Mouse (Mus musculus) limb, embryonic 13.5 days (tissue): ENCODE measurements around the gene Pef1. TPM values are rescaled to one million over a fixed set of nuclear protein-coding genes. Genes with fewer than 3 reads are reported as not detected.

Source experiments
- ATAC-seq: fragments of 200-750 bp; cut with Nextera tagmentation; 2 replicates; pipeline ENCODE4 v1.8.0; 2017; ENCODE audit warnings: low read depth, moderate number of reproducible peaks, moderate TSS enrichment; ENCODE audit not compliant: low FRiP score
- H3K27ac ChIP-seq: fragments of 300-500 bp; sonication (generic); 2 replicates; pipeline ENCODE4 v1.5.1; 2015; ENCODE audit warnings: inconsistent platforms, mild to moderate bottlenecking, moderate library complexity
- H3K27me3 ChIP-seq: fragments of 300-500 bp; sonication (generic); 2 replicates; pipeline ENCODE4 v1.6.1; 2015; ENCODE audit warnings: mild to moderate bottlenecking, inconsistent platforms
- H3K36me3 ChIP-seq: fragments of 300-500 bp; sonication (generic); 2 replicates; pipeline ENCODE4 v1.6.1; 2015; ENCODE audit warnings: inconsistent platforms, mild to moderate bottlenecking, moderate library complexity
- H3K4me1 ChIP-seq: fragments of 300-500 bp; sonication (generic); 2 replicates; pipeline ENCODE4 v1.6.1; 2015; ENCODE audit warnings: inconsistent platforms
- H3K4me2 ChIP-seq: fragments of 300-500 bp; sonication (generic); replicated peaks from 2 replicates; pipeline ENCODE4 v1.6.1; 2015; ENCODE audit warnings: inconsistent platforms, mild to moderate bottlenecking, moderate library complexity
- H3K4me3 ChIP-seq: fragments of 300-500 bp; sonication (generic); 2 replicates; pipeline ENCODE4 v1.5.1; 2015; ENCODE audit warnings: moderate library complexity, mild to moderate bottlenecking, inconsistent platforms
- H3K9ac ChIP-seq: fragments of 300-500 bp; sonication (generic); 2 replicates; pipeline ENCODE4 v1.6.1; 2015; ENCODE audit warnings: mild to moderate bottlenecking, inconsistent platforms
- H3K9me3 ChIP-seq: fragments of 300-500 bp; sonication (generic); 2 replicates; pipeline ENCODE4 v1.6.1; 2016; ENCODE audit warnings: inconsistent platforms
- WGBS: fragments of 180-500 bp; shearing (Covaris S2); methylation state at CpG from one replicate; pipeline ENCODE4 v1.1.7; 2015; 5-methylcytosine and 5-hydroxymethylcytosine counted together
- polyA plus RNA-seq: library from polyadenylated mRNA; unstranded; fragments of >200 nt; fragmentation: Nextera tagmentation; extraction: Ambion mirVana; gene quantifications from 2 replicates; pipeline ENCODE4 v1.2.1, GENCODE M21; 2015

Pef1 gene
- polyA plus RNA-seq, 1 experiment from 2014 or later = 64.1 TPM

- H3K9ac ChIP-seq = no peak overlapping the region
- H3K36me3 ChIP-seq = 0 out of 2 replicates have a peak, but pooled peaks cover 2% of the 10 kb centered on the region
- H3K9me3 ChIP-seq = no peaks in the 10 kb centered on the region
- WGBS = 78% methylated on average over 12 of the region's 12 CpGs
- H3K4me3 ChIP-seq = no peak overlapping the region
- H3K27ac ChIP-seq = no peak overlapping the region
- no peak for ATAC-seq
- H3K4me1 ChIP-seq = peaks cover 29% of the 10 kb centered on the region
- peaks cover 12% of the 10 kb centered on the region for H3K27me3 ChIP-seq
- no peak overlapping the region for H3K4me2 ChIP-seq
Measured at GRCm38 (mm10) chr4:130103632-130104031, 1.3 kb downstream of the Pef1 start.

DNA sequence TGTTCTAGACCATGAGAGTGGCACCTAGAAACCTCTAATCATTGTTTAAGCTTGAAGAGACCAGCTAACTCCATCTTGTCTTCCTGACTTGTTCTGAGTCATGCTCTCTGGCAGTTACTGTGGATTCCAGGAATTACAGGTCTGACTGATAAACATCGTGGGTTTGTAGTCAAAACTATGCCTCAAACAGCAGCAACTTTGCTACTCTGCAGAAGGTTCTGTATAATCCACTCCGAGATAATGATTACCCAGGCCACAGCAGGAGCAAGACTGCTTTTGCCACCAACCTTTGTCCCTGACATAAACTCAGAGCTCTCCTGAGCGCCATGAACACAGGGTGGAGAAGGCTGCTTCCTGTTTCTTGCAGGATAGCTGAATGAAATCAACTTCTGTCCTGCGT, 2.2 kb downstream of the Pef1 start:
- no peak overlapping the region for H3K4me2 ChIP-seq
- ATAC-seq = no peak
- no peak overlapping the region for H3K9ac ChIP-seq
- H3K9me3 ChIP-seq = no peaks in the 10 kb centered on the region
- H3K27ac ChIP-seq = no peak overlapping the region
- H3K27me3 ChIP-seq = peaks cover 9% of the 10 kb centered on the region
- H3K4me3 ChIP-seq = no peak overlapping the region
- H3K4me1 ChIP-seq = peaks cover 39% of the 10 kb centered on the region
- H3K36me3 ChIP-seq = no peaks in the 10 kb centered on the region
- 81% methylated on average over 4 of the region's 4 CpGs for WGBS

GRCm38 (mm10) chr4:130107065-130107443, 4.7 kb downstream of the Pef1 start:
- H3K4me2 ChIP-seq = peak overlapping the region; percentile 84
- 11% methylated on average over 14 of the region's 14 CpGs for WGBS
- peaks cover 26% of the 10 kb centered on the region for H3K4me1 ChIP-seq
- no peak overlapping the region for H3K9ac ChIP-seq
- H3K27ac ChIP-seq = no peak overlapping the region; the same call in 1 of the 2 replicates
- H3K36me3 ChIP-seq = no peaks in the 10 kb centered on the region; the same call in 1 of the 2 replicates
- ATAC-seq = no peak
- H3K9me3 ChIP-seq = no peaks in the 10 kb centered on the region
- no peaks in the 10 kb centered on the region for H3K27me3 ChIP-seq
- H3K4me3 ChIP-seq = peak overlapping the region; percentile 61

- Histone ChIP-seq H3K36me3 (no peaks in the 10 kb centered on the region; the same call in 1 of the 2 replicates), H3K4me1 (peaks cover 20% of the 10 kb centered on the region), H3K27me3 (no peaks in the 10 kb centered on the region), H3K9ac (peak overlapping the region; percentile 72), H3K27ac (peak overlapping the region; percentile 55), H3K4me3 (peak overlapping the region; percentile 61), H3K9me3 (no peaks in the 10 kb centered on the region), H3K4me2 (peak overlapping the region; percentile 84)
- peak; percentile 97 for ATAC-seq
- under 1% methylated on average over 39 of the region's 39 CpGs for WGBS
Measured at GRCm38 (mm10) chr4:130107444-130108131, 5.2 kb downstream of the Pef1 start.

- peaks cover 20% of the 10 kb centered on the region for H3K4me1 ChIP-seq
- no peak for ATAC-seq
- H3K36me3 ChIP-seq = no peaks in the 10 kb centered on the region; the same call in 1 of the 2 replicates
- no peaks in the 10 kb centered on the region for H3K27me3 ChIP-seq
- WGBS = 61% methylated on average over 3 of the region's 3 CpGs
- H3K4me2 ChIP-seq = peak overlapping the region; percentile 84
- no peaks in the 10 kb centered on the region for H3K9me3 ChIP-seq
- no peak overlapping the region for H3K9ac ChIP-seq
- H3K4me3 ChIP-seq = no peak overlapping the region
- H3K27ac ChIP-seq = no peak overlapping the region
Measured at GRCm38 (mm10) chr4:130108929-130109328, 6.6 kb downstream of the Pef1 start.

GRCm38 (mm10) chr4:130109666-130110065, 7.3 kb downstream of the Pef1 start:
- no peak overlapping the region for H3K9ac ChIP-seq
- no peak overlapping the region for H3K4me3 ChIP-seq
- no peaks in the 10 kb centered on the region for H3K27me3 ChIP-seq
- no peak for ATAC-seq
- no peak overlapping the region for H3K27ac ChIP-seq
- WGBS = 91% methylated on average over 9 of the region's 9 CpGs
- no peaks in the 10 kb centered on the region for H3K9me3 ChIP-seq
- no peak overlapping the region for H3K4me2 ChIP-seq
- H3K4me1 ChIP-seq = peaks cover 20% of the 10 kb centered on the region
- peaks cover 1% of the 10 kb centered on the region for H3K36me3 ChIP-seq

DNA sequence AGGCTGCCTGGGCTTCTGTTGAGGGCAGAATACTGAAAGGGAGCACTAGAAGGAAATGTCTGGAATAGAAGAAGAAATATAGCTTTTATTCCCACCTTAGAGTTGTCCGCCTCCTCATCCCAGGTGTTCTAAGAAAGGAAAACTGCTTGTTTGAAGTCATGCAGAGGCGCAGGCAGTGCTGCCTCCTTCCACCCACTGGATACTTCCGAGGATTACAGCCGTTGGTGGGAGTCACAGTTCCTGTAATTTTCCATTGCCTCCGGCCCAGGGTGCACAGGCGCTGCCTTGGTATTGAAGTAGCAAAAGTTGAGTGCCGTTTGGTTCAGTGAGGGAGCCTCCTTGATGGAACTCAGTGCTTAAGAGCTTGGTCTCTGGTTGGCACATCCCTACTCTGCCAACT, 7.7 kb downstream of the Pef1 start:
- no peaks in the 10 kb centered on the region for H3K9me3 ChIP-seq
- no peaks in the 10 kb centered on the region for H3K27me3 ChIP-seq
- H3K27ac ChIP-seq = no peak overlapping the region
- WGBS = 86% methylated on average over 7 of the region's 7 CpGs
- H3K4me3 ChIP-seq = no peak overlapping the region
- H3K9ac ChIP-seq = no peak overlapping the region
- H3K36me3 ChIP-seq = peaks cover 6% of the 10 kb centered on the region
- H3K4me1 ChIP-seq = peaks cover 20% of the 10 kb centered on the region
- no peak for ATAC-seq
- no peak overlapping the region for H3K4me2 ChIP-seq

DNA sequence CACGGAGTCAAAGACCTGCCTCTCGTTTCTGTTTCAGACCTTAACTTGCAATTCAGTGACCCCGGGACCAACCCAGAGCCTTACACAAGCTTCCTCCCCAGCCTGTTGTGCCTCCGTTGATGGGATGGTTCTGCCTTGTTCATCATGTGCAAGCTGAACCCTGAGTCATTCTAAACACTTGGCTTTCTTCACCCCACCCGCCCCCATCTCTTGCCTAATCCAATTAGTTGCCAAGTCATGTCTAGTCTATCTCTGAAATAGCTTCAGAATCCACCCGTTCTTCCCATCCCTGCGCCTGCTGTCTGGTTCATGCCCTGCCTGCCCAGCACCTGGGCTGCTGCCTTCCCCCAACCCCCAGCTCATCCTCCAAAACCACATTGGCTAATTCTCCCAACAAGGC, 9.9 kb downstream of the Pef1 start:
- Histone ChIP-seq H3K27me3 (no peaks in the 10 kb centered on the region), H3K9ac (no peak overlapping the region), H3K4me2 (no peak overlapping the region), H3K9me3 (no peaks in the 10 kb centered on the region), H3K4me3 (no peak overlapping the region), H3K4me1 (peaks cover 20% of the 10 kb centered on the region), H3K36me3 (peaks cover 10% of the 10 kb centered on the region), H3K27ac (no peak overlapping the region)
- ATAC-seq = no peak
- 84% methylated on average over 7 of the region's 7 CpGs for WGBS

GRCm38 (mm10) chr4:130112732-130113131, 10.4 kb downstream of the Pef1 start:
- Histone ChIP-seq H3K9me3 (no peaks in the 10 kb centered on the region), H3K4me3 (no peak overlapping the region), H3K27me3 (no peaks in the 10 kb centered on the region), H3K4me2 (no peak overlapping the region), H3K9ac (no peak overlapping the region), H3K36me3 (peaks cover 14% of the 10 kb centered on the region), H3K4me1 (peaks cover 20% of the 10 kb centered on the region), H3K27ac (no peak overlapping the region)
- whole genome bisulfite sequencing = 88% methylated on average over 1 of the region's 1 CpGs
- ATAC-seq = no peak

- H3K4me3 ChIP-seq = no peak overlapping the region
- no peak overlapping the region for H3K4me2 ChIP-seq
- H3K9ac ChIP-seq = no peak overlapping the region
- no peaks in the 10 kb centered on the region for H3K9me3 ChIP-seq
- H3K27me3 ChIP-seq = no peaks in the 10 kb centered on the region
- WGBS = 86% methylated on average over 4 of the region's 4 CpGs
- H3K36me3 ChIP-seq = peaks cover 56% of the 10 kb centered on the region
- no peaks in the 10 kb centered on the region for H3K4me1 ChIP-seq
- H3K27ac ChIP-seq = no peak overlapping the region
- ATAC-seq = no peak
Measured at GRCm38 (mm10) chr4:130120752-130121151, 18.4 kb downstream of the Pef1 start.

- Histone ChIP-seq H3K9ac (no peak overlapping the region), H3K4me3 (no peak overlapping the region), H3K4me1 (no peaks in the 10 kb centered on the region), H3K9me3 (no peaks in the 10 kb centered on the region), H3K27me3 (no peaks in the 10 kb centered on the region), H3K36me3 (peaks cover 64% of the 10 kb centered on the region), H3K4me2 (no peak overlapping the region), H3K27ac (no peak overlapping the region)
- ATAC-seq = no peak
- WGBS = 73% methylated on average over 8 of the region's 8 CpGs
Measured at GRCm38 (mm10) chr4:130121560-130121959, 19.2 kb downstream of the Pef1 start.

DNA sequence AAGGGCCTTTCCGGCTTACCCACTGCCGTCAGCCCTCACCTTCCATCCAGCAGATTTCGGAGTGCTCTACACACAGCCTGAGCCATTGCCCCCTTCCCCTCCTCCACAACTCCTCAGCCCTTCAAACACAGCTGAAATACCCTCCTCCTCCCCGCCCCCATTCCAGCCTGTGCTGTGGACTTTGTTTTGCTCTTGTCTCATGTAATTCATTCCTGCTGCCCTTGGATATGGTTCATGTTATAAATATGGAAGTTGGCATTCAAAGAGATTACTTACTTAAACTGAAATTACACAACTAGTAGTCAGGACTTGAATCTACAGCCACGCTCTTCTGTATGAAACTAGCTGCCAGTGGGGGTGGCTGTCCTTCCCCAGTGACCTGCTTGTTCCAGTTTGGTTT, 20.7 kb downstream of the Pef1 start:
- no peak overlapping the region for H3K4me3 ChIP-seq
- no peak for ATAC-seq
- H3K9me3 ChIP-seq = no peaks in the 10 kb centered on the region
- 91% methylated on average over 5 of the region's 5 CpGs for WGBS
- H3K27ac ChIP-seq = no peak overlapping the region
- H3K4me2 ChIP-seq = no peak overlapping the region
- peaks cover 72% of the 10 kb centered on the region for H3K36me3 ChIP-seq
- no peaks in the 10 kb centered on the region for H3K27me3 ChIP-seq
- H3K9ac ChIP-seq = no peak overlapping the region
- H3K4me1 ChIP-seq = no peaks in the 10 kb centered on the region

- ATAC-seq = no peak
Measured at GRCm38 (mm10) chr4:130124110-130124509, 21.8 kb downstream of the Pef1 start.

More at GRCm38 (mm10) chr4:130124110-130124509, 21.8 kb downstream of the Pef1 start:
- 89% methylated on average over 4 of the region's 4 CpGs for WGBS
- Histone ChIP-seq H3K9me3 (no peaks in the 10 kb centered on the region), H3K4me3 (no peak overlapping the region), H3K9ac (no peak overlapping the region), H3K4me2 (no peak overlapping the region), H3K36me3 (peaks cover 82% of the 10 kb centered on the region), H3K27ac (no peak overlapping the region), H3K4me1 (no peaks in the 10 kb centered on the region), H3K27me3 (no peaks in the 10 kb centered on the region)
